In the genomic region with DNA sequence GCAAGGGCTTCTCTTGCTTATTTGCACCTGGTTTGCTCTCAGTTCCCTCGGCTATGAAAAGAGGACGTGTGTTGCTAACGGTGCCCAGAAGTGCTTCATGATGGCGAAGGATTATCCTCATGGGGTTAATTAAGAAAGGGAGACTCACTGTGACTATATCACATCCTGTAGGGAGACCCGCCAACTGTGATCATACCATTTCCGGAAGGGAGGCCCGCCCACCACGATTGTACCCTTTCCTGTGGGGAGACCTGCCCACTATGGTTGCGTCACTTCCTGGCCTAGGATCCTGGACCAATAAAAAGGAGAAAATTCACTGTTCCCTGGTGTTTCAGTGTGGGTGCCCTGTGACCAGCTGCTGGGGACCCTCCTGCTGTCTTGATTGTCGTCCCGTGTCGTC, we compare ENCODE assay signal across 10 mouse cellular contexts. TPM values are rescaled to one million over a fixed set of nuclear protein-coding genes. Genes with fewer than 3 reads are reported as not detected.
A peak's percentile ranks its signal among the peaks of the same experiment; 100 is the strongest.
DNase-seq lines count a peak whose midpoint lies in the region; ATAC-seq lines count a peak whose summit lies in the region.
"Had no signal": no experiment of that assay in that cellular context is flagged by ENCODE, and none has a peak within 500 bp of the region (broad histone marks: within the 10 kb centered on the region; RNA-seq: fewer than 3 reads in every experiment).

No protein-coding gene starts in this region.

- no peak overlapping the region for H3K27ac ChIP-seq in midbrain, embryonic 15.5 days
- H3K27ac ChIP-seq: embryonic facial prominence, embryonic 12.5 days; lung, embryonic 15.5 days had no signal

- no peaks in the 10 kb centered on the region for H3K36me3 ChIP-seq in midbrain, embryonic 15.5 days (replicated peaks)

- no peaks in the 10 kb centered on the region for H3K27me3 ChIP-seq in midbrain, embryonic 15.5 days (replicated peaks)
- H3K27me3 ChIP-seq: embryonic facial prominence, embryonic 12.5 days; lung, embryonic 15.5 days had no signal

- WGBS in midbrain, embryonic 15.5 days: 84% methylated on average over 12 of the region's 12 CpGs

- H3K4me3 ChIP-seq in midbrain, embryonic 15.5 days: no peak overlapping the region
- H3K4me3 ChIP-seq: embryonic facial prominence, embryonic 12.5 days; lung, embryonic 15.5 days had no signal

- H3K4me1 ChIP-seq in midbrain, embryonic 15.5 days: peaks cover 8% of the 10 kb centered on the region; the same call in 1 of the 2 replicates
- H3K4me1 ChIP-seq: embryonic facial prominence, embryonic 12.5 days had no signal

- H3K9me3 ChIP-seq in midbrain, embryonic 15.5 days: no peaks in the 10 kb centered on the region
- H3K9me3 ChIP-seq: embryonic facial prominence, embryonic 12.5 days; lung, embryonic 15.5 days had no signal

- peak; percentile 35 for DNase-seq in adrenal gland, adult 2 months
- DNase-seq in adrenal gland, postnatal 25 days: no peak
- peak; percentile 91 for DNase-seq in 416B (ENCODE audit: low read depth)
- DNase-seq in lung, adult 18-20 months: peak; percentile 69 to 82
- DNase-seq in cerebellum, adult 11 months: no peak
- no peak for DNase-seq in spleen, postnatal 14 days (ENCODE audit: low spot score in 2 of 2)

- H3K4me2 ChIP-seq in midbrain, embryonic 15.5 days: no peak overlapping the region
- H3K4me2 ChIP-seq: embryonic facial prominence, embryonic 12.5 days; lung, embryonic 15.5 days had no signal

- H3K9ac ChIP-seq in midbrain, embryonic 15.5 days: no peak overlapping the region
- H3K9ac ChIP-seq: embryonic facial prominence, embryonic 12.5 days; lung, embryonic 15.5 days had no signal

- ATAC-seq in granulocyte monocyte progenitor cell, adult 5-6 weeks (replicated peaks; ENCODE audit: poor library complexity, severe bottlenecking): peak; percentile 94
- ATAC-seq in midbrain, embryonic 15.5 days (replicated peaks): no peak

RNA-seq across cellular contexts. Expression of a gene that starts 9.3 kb away (rescaled TPM):
- total RNA-seq in adrenal gland, adult 2 months (2021): 1 to 10 TPM; 3.9 to 5.2 TPM
- 4.0 and 8.7 TPM in 2 replicates for polyA plus RNA-seq in adrenal gland, adult 2 months (2012; rRNA removed)
- total RNA-seq in adrenal gland, postnatal 25 days (2021): 8.4 and 10.1 TPM in 2 replicates
- 31.8 and 36.3 TPM in 2 replicates for total RNA-seq in granulocyte monocyte progenitor cell, adult 5-6 weeks (2014; fragmentation: Nextera tagmentation)
- total RNA-seq in granulocyte monocyte progenitor cell, adult 5-6 weeks (2017): 26.5 and 32.9 TPM in 2 replicates
- 25.8 and 26.9 TPM in 2 replicates for polyA plus RNA-seq in midbrain, embryonic 15.5 days (2015; fragmentation: Nextera tagmentation; extraction: Ambion mirVana)

Comparison
In these comparisons a context has a peak if more than half of its experiments do, and no peak if none do; other contexts are left out.
1. DNase-seq: peak in adrenal gland, adult 2 months (single experiment), 416B (single experiment) and lung, adult 18-20 months (2 of 2); none in adrenal gland, postnatal 25 days (single experiment), cerebellum, adult 11 months (single experiment) and spleen, postnatal 14 days (0 of 2).